Mouse (Mus musculus): ENCODE results near the gene Cdkn2d. TPM values are rescaled to one million over a fixed set of nuclear protein-coding genes. Genes with fewer than 3 reads are reported as not detected.
"Not testable (repeated sequence)": the region's sequence is repeated elsewhere in the genome, so short reads cannot be mapped to it uniquely, and the experiment has no call there.

Cdkn2d gene
- polyA plus RNA-seq, 1 experiment from 2014 or later: 88.5 TPM

- Histone ChIP-seq H3K4me3 (no peak overlapping the region), H3K36me3 (peaks cover 15% of the 10 kb centered on the region), H3K27ac (ENCODE audit: poor library complexity, severe bottlenecking) (peak overlapping the region; percentile 53), H3K4me2 (no peak overlapping the region), H3K27me3 (replicated peaks) (no peaks in the 10 kb centered on the region), H3K9me3 (replicated peaks) (no peaks in the 10 kb centered on the region), H3K9ac (no peak overlapping the region), H3K4me1 (replicated peaks) (peaks cover 62% of the 10 kb centered on the region)
- ATAC-seq (ENCODE audit: insufficient number of reproducible peaks, low FRiP score): no peak
- WGBS: 22% methylated on average over 4 of the region's 5 CpGs
These were observed 37.8 kb upstream of the Cdkn2d start for GRCm38 (mm10) chr9:21329041-21329440.

- Histone ChIP-seq H3K4me1 (replicated peaks) (peaks cover 58% of the 10 kb centered on the region), H3K4me2 (no peak overlapping the region), H3K9ac (no peak overlapping the region), H3K36me3 (peaks cover 15% of the 10 kb centered on the region), H3K9me3 (replicated peaks) (no peaks in the 10 kb centered on the region), H3K4me3 (no peak overlapping the region), H3K27ac (ENCODE audit: poor library complexity, severe bottlenecking) (no peak overlapping the region), H3K27me3 (replicated peaks) (no peaks in the 10 kb centered on the region)
- ATAC-seq (ENCODE audit: insufficient number of reproducible peaks, low FRiP score): no peak
- WGBS: 78% methylated on average over 3 of the region's 3 CpGs
These were observed 36.8 kb upstream of the Cdkn2d start for GRCm38 (mm10) chr9:21328041-21328440.

- H3K4me1 ChIP-seq (replicated peaks): peaks cover 56% of the 10 kb centered on the region
- WGBS: 84% methylated on average over 3 of the region's 3 CpGs
- no peaks in the 10 kb centered on the region for H3K27me3 ChIP-seq (replicated peaks)
- H3K27ac ChIP-seq (ENCODE audit: poor library complexity, severe bottlenecking): no peak overlapping the region
- peaks cover 15% of the 10 kb centered on the region for H3K36me3 ChIP-seq
- no peaks in the 10 kb centered on the region for H3K9me3 ChIP-seq (replicated peaks)
- no peak for ATAC-seq (ENCODE audit: insufficient number of reproducible peaks, low FRiP score)
- H3K4me2 ChIP-seq: no peak overlapping the region
- H3K9ac ChIP-seq: no peak overlapping the region
- H3K4me3 ChIP-seq: no peak overlapping the region
These were observed 36.4 kb upstream of the Cdkn2d start for GRCm38 (mm10) chr9:21327569-21327968.

GRCm38 (mm10) chr9:21324269-21324668 lies 33.1 kb upstream of the Cdkn2d start:
- 69% methylated on average over 11 of the region's 11 CpGs for WGBS
- peaks cover 46% of the 10 kb centered on the region for H3K4me1 ChIP-seq (replicated peaks)
- H3K27me3 ChIP-seq (replicated peaks): no peaks in the 10 kb centered on the region
- no peak overlapping the region for H3K4me2 ChIP-seq
- H3K4me3 ChIP-seq: no peak overlapping the region
- peaks cover 15% of the 10 kb centered on the region for H3K36me3 ChIP-seq
- no peak for ATAC-seq (ENCODE audit: insufficient number of reproducible peaks, low FRiP score)
- H3K27ac ChIP-seq (ENCODE audit: poor library complexity, severe bottlenecking): no peak overlapping the region
- H3K9ac ChIP-seq: no peak overlapping the region
- H3K9me3 ChIP-seq (replicated peaks): no peaks in the 10 kb centered on the region

GRCm38 (mm10) chr9:21322917-21323297 lies 31.7 kb upstream of the Cdkn2d start:
- H3K27ac ChIP-seq (ENCODE audit: poor library complexity, severe bottlenecking); H3K4me3 ChIP-seq; H3K27me3 ChIP-seq (replicated peaks); H3K9ac ChIP-seq; ATAC-seq (ENCODE audit: insufficient number of reproducible peaks, low FRiP score); H3K9me3 ChIP-seq (replicated peaks): not testable (repeated sequence)
- WGBS: 79% methylated on average over 8 of the region's 8 CpGs
- peak overlapping the region; percentile 96; the same call in 1 of the 2 replicates for H3K4me2 ChIP-seq
- peaks cover 34% of the 10 kb centered on the region for H3K4me1 ChIP-seq (replicated peaks)
- H3K36me3 ChIP-seq: peaks cover 15% of the 10 kb centered on the region

- Histone ChIP-seq H3K9ac (peak overlapping the region; percentile 89; the same call in 1 of the 2 replicates), H3K4me2 (peak overlapping the region; percentile 96), H3K27ac (ENCODE audit: poor library complexity, severe bottlenecking) (peak overlapping the region; percentile 62; the same call in 1 of the 2 replicates), H3K36me3 (peaks cover 15% of the 10 kb centered on the region), H3K4me3 (peak overlapping the region; percentile 73), H3K9me3 (replicated peaks) (no peaks in the 10 kb centered on the region), H3K4me1 (replicated peaks) (peaks cover 29% of the 10 kb centered on the region), H3K27me3 (replicated peaks) (no peaks in the 10 kb centered on the region)
- 78% methylated on average over 19 of the region's 19 CpGs for WGBS
- no peak for ATAC-seq (ENCODE audit: insufficient number of reproducible peaks, low FRiP score)
These were observed 31.2 kb upstream of the Cdkn2d start for GRCm38 (mm10) chr9:21322211-21322916.

- H3K4me1 ChIP-seq (replicated peaks): peaks cover 28% of the 10 kb centered on the region
- H3K27ac ChIP-seq (ENCODE audit: poor library complexity, severe bottlenecking): peak overlapping the region; percentile 62
- H3K9ac ChIP-seq: peak overlapping the region; percentile 89
- peak overlapping the region; percentile 96 for H3K4me2 ChIP-seq
- peak overlapping the region; percentile 73 for H3K4me3 ChIP-seq
- peaks cover 15% of the 10 kb centered on the region for H3K36me3 ChIP-seq
- peak; percentile 59 for ATAC-seq (ENCODE audit: insufficient number of reproducible peaks, low FRiP score)
- no peaks in the 10 kb centered on the region for H3K27me3 ChIP-seq (replicated peaks)
- 7% methylated on average over 6 of the region's 6 CpGs for WGBS
- no peaks in the 10 kb centered on the region for H3K9me3 ChIP-seq (replicated peaks)
These were observed 30.3 kb upstream of the Cdkn2d start for GRCm38 (mm10) chr9:21321513-21321835.

- peak within 1 kb of the TSS; percentile 96 for H3K4me2 ChIP-seq
- under 1% methylated on average over 52 of the region's 52 CpGs for WGBS
These were observed 29.7 kb upstream of the Cdkn2d start, which contains the start of gene Slc44a2 for GRCm38 (mm10) chr9:21320619-21321512. Gene Slc44a2, plus strand, starts transcription at chr9:21320698.

GRCm38 (mm10) chr9:21320280-21320618 lies 29.0 kb upstream of the Cdkn2d start:
- no peak overlapping the region for H3K9ac ChIP-seq
- peak overlapping the region; percentile 96 for H3K4me2 ChIP-seq
- no peak overlapping the region for H3K27ac ChIP-seq (ENCODE audit: poor library complexity, severe bottlenecking)
- H3K27me3 ChIP-seq (replicated peaks): no peaks in the 10 kb centered on the region
- H3K9me3 ChIP-seq (replicated peaks): no peaks in the 10 kb centered on the region
- H3K36me3 ChIP-seq: peaks cover 10% of the 10 kb centered on the region
- 32% methylated on average over 4 of the region's 4 CpGs for WGBS
- ATAC-seq (ENCODE audit: insufficient number of reproducible peaks, low FRiP score): no peak; the same call in 1 of the 2 replicates
- peak overlapping the region; percentile 73 for H3K4me3 ChIP-seq
- H3K4me1 ChIP-seq (replicated peaks): peaks cover 24% of the 10 kb centered on the region

More at GRCm38 (mm10) chr9:21320619-21321512, 29.7 kb upstream of the Cdkn2d start, which contains the start of gene Slc44a2:
- Histone ChIP-seq H3K27ac (ENCODE audit: poor library complexity, severe bottlenecking) (peak within 1 kb of the TSS; percentile 62), H3K36me3 (peaks cover 14% of the 10 kb centered on the region), H3K4me1 (replicated peaks) (peaks cover 27% of the 10 kb centered on the region), H3K4me3 (peak within 1 kb of the TSS; percentile 73), H3K9ac (peak within 1 kb of the TSS; percentile 89), H3K9me3 (replicated peaks) (no peaks in the 10 kb centered on the region), H3K27me3 (replicated peaks) (no peaks in the 10 kb centered on the region)
- peak; percentile 97 for ATAC-seq (ENCODE audit: insufficient number of reproducible peaks, low FRiP score)

GRCm38 (mm10) chr9:21319503-21319902 lies 28.3 kb upstream of the Cdkn2d start:
- Histone ChIP-seq H3K9ac (no peak overlapping the region), H3K27ac (ENCODE audit: poor library complexity, severe bottlenecking) (no peak overlapping the region), H3K27me3 (replicated peaks) (no peaks in the 10 kb centered on the region), H3K9me3 (replicated peaks) (no peaks in the 10 kb centered on the region), H3K4me3 (no peak overlapping the region), H3K36me3 (peaks cover 4% of the 10 kb centered on the region), H3K4me2 (no peak overlapping the region), H3K4me1 (replicated peaks) (peaks cover 23% of the 10 kb centered on the region)
- ATAC-seq (ENCODE audit: insufficient number of reproducible peaks, low FRiP score): no peak
- 87% methylated on average over 4 of the region's 4 CpGs for WGBS

GRCm38 (mm10) chr9:21318792-21319191 lies 27.6 kb upstream of the Cdkn2d start:
- Histone ChIP-seq H3K36me3 (no peaks in the 10 kb centered on the region), H3K4me2 (no peak overlapping the region)
- ATAC-seq (ENCODE audit: insufficient number of reproducible peaks, low FRiP score): no peak

More at GRCm38 (mm10) chr9:21318792-21319191, 27.6 kb upstream of the Cdkn2d start:
- Histone ChIP-seq H3K27me3 (replicated peaks) (no peaks in the 10 kb centered on the region), H3K9ac (no peak overlapping the region), H3K4me3 (no peak overlapping the region), H3K9me3 (replicated peaks) (no peaks in the 10 kb centered on the region), H3K27ac (ENCODE audit: poor library complexity, severe bottlenecking) (no peak overlapping the region), H3K4me1 (replicated peaks) (peaks cover 18% of the 10 kb centered on the region)
- 86% methylated on average over 6 of the region's 6 CpGs for WGBS
